8 mouse cellular contexts compared by ENCODE assay signal in the genomic region with DNA sequence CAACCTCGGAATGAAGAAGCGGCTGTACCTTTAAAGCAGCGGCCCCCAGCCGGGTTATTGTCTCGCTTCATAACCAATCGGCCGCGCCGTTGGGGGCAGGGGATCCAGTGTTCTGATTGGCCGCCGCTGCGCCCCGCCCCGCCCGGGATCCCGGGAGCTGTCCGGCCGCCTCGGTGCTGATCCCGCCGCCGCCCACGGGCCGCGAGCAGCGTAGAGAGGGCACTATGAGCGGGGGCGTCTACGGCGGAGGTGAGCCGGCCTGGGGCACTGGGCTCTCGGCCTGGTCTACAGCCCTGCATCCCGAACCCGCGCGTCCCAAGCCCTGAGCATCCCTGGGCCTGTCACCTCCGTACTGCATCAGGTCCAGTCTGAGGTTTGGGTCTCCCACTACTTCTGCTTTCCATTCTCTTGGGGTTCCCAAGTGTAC. TPM values are rescaled to one million over a fixed set of nuclear protein-coding genes. Genes with fewer than 3 reads are reported as not detected.
A peak's percentile ranks its signal among the peaks of the same experiment; 100 is the strongest.
DNase-seq lines count a peak whose midpoint lies in the region; ATAC-seq and TF ChIP-seq lines count a peak whose summit lies in the region.

A gene (plus strand): TSS at position 107 of the 427 bp plus-strand sequence.

- H3K27me3 ChIP-seq in G1E (ENCODE audit: insufficient read depth, low read length) = peaks cover 56% of the 10 kb centered on the region
- H3K27me3 ChIP-seq in forebrain, embryonic 11.5 days (ENCODE audit: control insufficient read depth, insufficient read depth, low read length) = no peaks in the 10 kb centered on the region
- no peaks in the 10 kb centered on the region for H3K27me3 ChIP-seq in neural tube, embryonic 15.5 days (replicated peaks)

- H3K27ac ChIP-seq in forebrain, embryonic 11.5 days (ENCODE audit: low read depth, low read length) = no peak within 1 kb of the TSS
- H3K27ac ChIP-seq in neural tube, embryonic 15.5 days (replicated peaks) = peak within 1 kb of the TSS; percentile 83

- peaks cover 3% of the 10 kb centered on the region for H3K9me3 ChIP-seq in G1E (replicated peaks)
- H3K9me3 ChIP-seq in forebrain, embryonic 11.5 days (ENCODE audit: control insufficient read depth, low read length) = no peaks in the 10 kb centered on the region
- H3K9me3 ChIP-seq in neural tube, embryonic 15.5 days (replicated peaks) = no peaks in the 10 kb centered on the region

- H3K4me3 ChIP-seq in G1E (ENCODE audit: low read depth, low read length) = peak within 1 kb of the TSS; percentile 48; the same call in 1 of the 2 replicates
- peak within 1 kb of the TSS; percentile 36 for H3K4me3 ChIP-seq in forebrain, embryonic 11.5 days (ENCODE audit: low read depth, low read length)
- H3K4me3 ChIP-seq in lung, adult 2 months (replicated peaks; ENCODE audit: extremely low read depth, low read depth, low read length) = no peak within 1 kb of the TSS
- peak within 1 kb of the TSS; percentile 69 for H3K4me3 ChIP-seq in neural tube, embryonic 15.5 days (replicated peaks)

- ATAC-seq in G1E (ENCODE audit: extremely low read depth, insufficient number of reproducible peaks, low FRiP score, poor library complexity, severe bottlenecking) = no peak
- peak; percentile 85 for ATAC-seq in forebrain, embryonic 11.5 days (replicated peaks; ENCODE audit: low FRiP score)
- peak; percentile 94 for ATAC-seq in neural tube, embryonic 15.5 days (ENCODE audit: low FRiP score)

- intact Hi-C loops in heart, postnatal 36 days (cut with DNase I) = no loop called here

- H3K36me3 ChIP-seq in G1E (replicated peaks) = no peaks in the 10 kb centered on the region
- H3K36me3 ChIP-seq in forebrain, embryonic 11.5 days (ENCODE audit: control insufficient read depth, insufficient read depth, low read length) = no peaks in the 10 kb centered on the region
- H3K36me3 ChIP-seq in neural tube, embryonic 15.5 days = no peaks in the 10 kb centered on the region

- TF ChIP-seq CTCF in G1E (IDR thresholded peaks at IDR 0.05; ENCODE audit: low read depth, low read length) = no peak
- no peak for TF ChIP-seq CTCF in lung, adult 2 months (IDR thresholded peaks at IDR 0.05; ENCODE audit: insufficient read depth, low read length)

- H3K9ac ChIP-seq in forebrain, embryonic 11.5 days (ENCODE audit: low read length) = peak within 1 kb of the TSS; percentile 29
- H3K9ac ChIP-seq in neural tube, embryonic 15.5 days (replicated peaks) = peak within 1 kb of the TSS; percentile 74

- peaks cover 9% of the 10 kb centered on the region for H3K4me1 ChIP-seq in G1E (ENCODE audit: insufficient read depth, low read depth, low read length)
- peaks cover 8% of the 10 kb centered on the region; the same call in 1 of the 2 replicates for H3K4me1 ChIP-seq in forebrain, embryonic 11.5 days (replicated peaks; ENCODE audit: control insufficient read depth, insufficient read depth, low read length)
- H3K4me1 ChIP-seq in lung, adult 2 months (ENCODE audit: control insufficient read depth, insufficient read depth, low read length) = no peaks in the 10 kb centered on the region
- peaks cover 23% of the 10 kb centered on the region for H3K4me1 ChIP-seq in neural tube, embryonic 15.5 days

- peak; percentile 68 for DNase-seq in G1E (ENCODE audit: low spot score)
- DNase-seq in c-Kit-positive CD71-positive TER-119-negative erythroid progenitor cells, embryonic 14.5 days (ENCODE audit: low read depth) = peak; percentile 49
- DNase-seq in forebrain, embryonic 11.5 days (ENCODE audit: low spot score) = peak; percentile 91
- DNase-seq in heart, postnatal 36 days = peak; percentile 52 to 69
- peak; percentile 83 for DNase-seq in layer of hippocampus, adult 8-10 months (ENCODE audit: low spot score in 2 of 2)
- DNase-seq in lung, adult 2 months = peak; percentile 47
- DNase-seq in thymus, postnatal 25 days = peak; percentile 72

- TF ChIP-seq POLR2A in lung, adult 2 months (IDR thresholded peaks at IDR 0.05; ENCODE audit: borderline replicate concordance, extremely low read depth, low read depth, low read length) = no peak

- peak within 1 kb of the TSS; percentile 45 for H3K4me2 ChIP-seq in forebrain, embryonic 11.5 days (ENCODE audit: low read depth, low read length, severe bottlenecking)
- peak within 1 kb of the TSS; percentile 79 for H3K4me2 ChIP-seq in neural tube, embryonic 15.5 days

- WGBS in forebrain, embryonic 11.5 days = under 1% methylated on average over 36 of the region's 37 CpGs
- WGBS in lung, adult 2 months = 1% methylated on average over 37 of the region's 37 CpGs
- under 1% methylated on average over 36 of the region's 37 CpGs for WGBS in neural tube, embryonic 15.5 days

RNA-seq across cellular contexts. Expression of the gene that starts here (rescaled TPM):
- total RNA-seq in G1E (2014; fragmentation: Nextera tagmentation) (not detected in 2 replicates), G1E (2017) (0.11 TPM in 1 of 2 replicates, not detected in the other)
- polyA plus RNA-seq in G1E (2012) = not detected in 2 replicates
- polyA plus RNA-seq in forebrain, embryonic 11.5 days (2014; fragmentation: Nextera tagmentation; extraction: Ambion mirVana) = 20.5 and 22.8 TPM in 2 replicates
- total RNA-seq in heart, postnatal 36 days (2021) = not detected
- 100 to 1,000 TPM; 116 to 137 (median 125) TPM for total RNA-seq in layer of hippocampus, adult 8-10 months (2022)
- 0.07 TPM in 1 of 2 replicates, not detected in the other for polyA plus RNA-seq in lung, adult 2 months (2012; rRNA removed)
- polyA plus RNA-seq in neural tube, embryonic 15.5 days (2015; fragmentation: Nextera tagmentation; extraction: Ambion mirVana) = 203 and 258 TPM in 2 replicates

Comparison
In these comparisons a context has a peak if more than half of its experiments do, and no peak if none do; other contexts are left out.
1. RNA of the gene that starts here (total RNA-seq): 116 to 137 TPM in layer of hippocampus, adult 8-10 months; 0.11 TPM in G1E and not detected in heart, postnatal 36 days; every median in the first group is over 100 times any median in the second.
2. RNA of the gene that starts here (polyA plus RNA-seq): 203 to 258 TPM in neural tube, embryonic 15.5 days and 20.5 to 22.8 TPM in forebrain, embryonic 11.5 days; not detected in G1E and 0.07 TPM in lung, adult 2 months; every median in the first group is over 10 times any median in the second.
3. Peak in DNase-seq and H3K4me3 ChIP-seq in G1E; RNA of the gene not detected or under 1 TPM.
4. Peak in DNase-seq in heart, postnatal 36 days; RNA of the gene not detected or under 1 TPM.
5. Peak in DNase-seq in lung, adult 2 months; RNA of the gene not detected or under 1 TPM.
6. Peak in every context shown above with its lines, with median percentiles within 50 percentile points of each other: DNase-seq.